Mouse (Mus musculus) liver, embryonic 15.5 days (tissue): ENCODE measurements at regions not wholly inside any gene's neighbourhood (a gene's known extent, or its start where the extent isn't known, plus 50 kb on each side); places are given as distances from the start of the nearest gene placed in this dataset. TPM values are rescaled to one million over a fixed set of nuclear protein-coding genes. Genes with fewer than 3 reads are reported as not detected.

Experiments
- ATAC-seq: fragments of 200-750 bp; cut with Nextera tagmentation; 2 replicates; pipeline ENCODE4 v1.8.0; 2017; ENCODE audit warnings: moderate number of reproducible peaks, mild to moderate bottlenecking, moderate library complexity; ENCODE audit not compliant: insufficient read depth
- H3K27ac ChIP-seq: fragments of 300-500 bp; sonication (generic); replicated peaks from 2 replicates; pipeline ENCODE4 v1.5.1; 2015; ENCODE audit warnings: mild to moderate bottlenecking, inconsistent platforms
- H3K27me3 ChIP-seq: fragments of 300-500 bp; sonication (generic); 2 replicates; pipeline ENCODE4 v1.6.1; 2015; ENCODE audit warnings: mild to moderate bottlenecking, inconsistent platforms
- H3K36me3 ChIP-seq: fragments of 300-500 bp; sonication (generic); replicated peaks from 2 replicates; pipeline ENCODE4 v1.6.1; 2015; ENCODE audit warnings: moderate library complexity, mild to moderate bottlenecking, inconsistent platforms
- H3K4me1 ChIP-seq: fragments of 300-500 bp; sonication (generic); replicated peaks from 2 replicates; pipeline ENCODE4 v1.6.1; 2015; ENCODE audit warnings: inconsistent platforms
- H3K4me2 ChIP-seq: fragments of 300-500 bp; sonication (generic); 2 replicates; pipeline ENCODE4 v1.6.1; 2015; ENCODE audit warnings: moderate library complexity, mild to moderate bottlenecking, inconsistent platforms
- H3K4me3 ChIP-seq: fragments of 300-500 bp; sonication (generic); replicated peaks from 2 replicates; pipeline ENCODE4 v1.5.1; 2015; ENCODE audit warnings: mild to moderate bottlenecking, inconsistent platforms
- H3K9ac ChIP-seq: fragments of 300-500 bp; sonication (generic); 2 replicates; pipeline ENCODE4 v1.6.1; 2015; ENCODE audit warnings: moderate library complexity, mild to moderate bottlenecking, inconsistent platforms
- H3K9me3 ChIP-seq: fragments of 300-500 bp; sonication (generic); replicated peaks from 2 replicates; pipeline ENCODE4 v1.6.1; 2016; ENCODE audit warnings: inconsistent platforms
- WGBS: fragments of 180-500 bp; shearing (Covaris S2); methylation state at CpG from one replicate; pipeline ENCODE4 v1.1.7; 2015; ENCODE audit warnings: mixed read lengths; ENCODE audit not compliant: insufficient replicate concordance; 5-methylcytosine and 5-hydroxymethylcytosine counted together
- microRNA-seq: library from miRNA; unstranded; fragments of <30 nt; microRNA quantifications from one replicate; pipeline ENCODE4, GENCODE M21; 2016

- Histone ChIP-seq H3K4me3 (no peak overlapping the region), H3K4me2 (no peak overlapping the region), H3K9ac (no peak overlapping the region), H3K27me3 (no peaks in the 10 kb centered on the region), H3K36me3 (no peaks in the 10 kb centered on the region), H3K27ac (no peak overlapping the region), H3K4me1 (no peaks in the 10 kb centered on the region), H3K9me3 (no peaks in the 10 kb centered on the region)
- WGBS, result 74% methylated on average over 1 of the region's 1 CpGs
- no peak for ATAC-seq
These were observed 232.1 kb downstream of the Atp6ap1l start for GRCm38 (mm10) chr13:90673079-90673478.

DNA sequence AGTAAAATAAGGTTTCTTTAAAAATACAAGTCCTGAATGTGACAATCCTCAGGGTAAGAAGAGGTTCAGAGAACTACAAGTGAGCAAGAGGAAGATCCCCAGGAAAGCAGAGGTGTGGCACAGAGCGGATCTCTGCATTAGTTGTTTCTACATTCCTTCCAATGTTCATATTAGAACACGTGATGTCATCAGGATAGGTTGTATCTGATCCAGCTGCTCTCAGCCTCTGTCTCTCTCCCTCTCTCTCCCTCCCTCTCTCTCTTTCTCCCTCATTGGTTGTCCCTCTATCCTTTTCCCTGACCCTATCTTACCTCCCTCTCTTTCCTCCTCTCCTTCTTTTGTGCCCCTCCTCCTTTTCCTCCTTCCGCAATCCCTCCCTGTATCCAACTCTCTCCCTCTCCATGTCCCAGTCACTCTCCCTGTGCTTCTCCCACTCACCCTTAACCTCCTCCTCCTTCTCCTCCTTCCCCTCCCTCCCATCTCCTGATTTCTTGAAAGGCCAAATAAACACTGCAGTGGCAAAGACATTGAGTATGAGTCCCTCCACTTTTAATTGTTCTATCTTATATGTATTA is 243.5 kb downstream of the Atp6ap1l start:
- WGBS, result 67% methylated on average over 3 of the region's 3 CpGs
- ATAC-seq, result no peak
- no peaks in the 10 kb centered on the region for H3K9me3 ChIP-seq
- no peaks in the 10 kb centered on the region for H3K36me3 ChIP-seq
- H3K4me2 ChIP-seq, result no peak overlapping the region
- no peak overlapping the region for H3K27ac ChIP-seq
- H3K4me3 ChIP-seq, result no peak overlapping the region
- H3K27me3 ChIP-seq, result no peaks in the 10 kb centered on the region
- no peaks in the 10 kb centered on the region for H3K4me1 ChIP-seq
- no peak overlapping the region for H3K9ac ChIP-seq

- Histone ChIP-seq H3K4me3 (no peak overlapping the region), H3K27ac (no peak overlapping the region), H3K9me3 (no peaks in the 10 kb centered on the region), H3K27me3 (no peaks in the 10 kb centered on the region), H3K36me3 (no peaks in the 10 kb centered on the region), H3K9ac (no peak overlapping the region), H3K4me1 (no peaks in the 10 kb centered on the region), H3K4me2 (no peak overlapping the region)
- WGBS, result 39% methylated on average over 3 of the region's 3 CpGs
- no peak for ATAC-seq
These were observed 244.2 kb downstream of the Atp6ap1l start for GRCm38 (mm10) chr13:90660950-90661349.

DNA sequence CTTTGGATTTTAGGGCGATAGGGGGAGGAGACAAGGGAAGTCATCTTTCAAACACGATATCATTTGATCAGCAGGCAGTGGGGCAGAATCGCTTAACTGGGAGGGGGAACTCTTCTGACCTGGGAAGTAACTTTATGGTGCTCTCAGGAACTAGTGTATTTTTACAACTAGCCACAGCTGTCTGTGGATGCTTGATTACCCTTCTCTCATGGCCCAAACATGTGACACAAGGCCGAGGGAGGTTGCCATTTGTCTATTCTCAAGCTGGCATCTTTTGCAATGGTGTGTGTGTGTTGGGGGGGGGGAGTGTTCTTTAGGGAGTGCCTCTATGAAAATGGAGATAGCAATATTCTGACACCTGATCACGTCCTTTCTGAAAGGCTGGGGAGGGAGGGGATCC is 246.1 kb downstream of the Atp6ap1l start:
- Histone ChIP-seq H3K4me2 (no peak overlapping the region), H3K4me1 (no peaks in the 10 kb centered on the region), H3K36me3 (no peaks in the 10 kb centered on the region), H3K27me3 (no peaks in the 10 kb centered on the region), H3K27ac (no peak overlapping the region), H3K9me3 (no peaks in the 10 kb centered on the region), H3K9ac (no peak overlapping the region), H3K4me3 (no peak overlapping the region)
- 55% methylated on average over 5 of the region's 5 CpGs for WGBS
- no peak for ATAC-seq

GRCm38 (mm10) chr13:90646356-90646755 is 258.8 kb downstream of the Atp6ap1l start:
- H3K27ac ChIP-seq, result no peak overlapping the region
- no peak for ATAC-seq
- H3K27me3 ChIP-seq, result no peaks in the 10 kb centered on the region
- H3K4me1 ChIP-seq, result no peaks in the 10 kb centered on the region
- no peaks in the 10 kb centered on the region for H3K36me3 ChIP-seq
- no peaks in the 10 kb centered on the region for H3K9me3 ChIP-seq
- no peak overlapping the region for H3K9ac ChIP-seq
- WGBS, result 69% methylated on average over 4 of the region's 4 CpGs
- no peak overlapping the region for H3K4me3 ChIP-seq
- no peak overlapping the region for H3K4me2 ChIP-seq

GRCm38 (mm10) chr13:90644216-90644615 is 260.9 kb downstream of the Atp6ap1l start:
- Histone ChIP-seq H3K27me3 (no peaks in the 10 kb centered on the region), H3K36me3 (no peaks in the 10 kb centered on the region), H3K4me1 (no peaks in the 10 kb centered on the region), H3K9ac (no peak overlapping the region), H3K27ac (no peak overlapping the region), H3K4me2 (no peak overlapping the region), H3K4me3 (no peak overlapping the region), H3K9me3 (no peaks in the 10 kb centered on the region)
- ATAC-seq, result no peak

DNA sequence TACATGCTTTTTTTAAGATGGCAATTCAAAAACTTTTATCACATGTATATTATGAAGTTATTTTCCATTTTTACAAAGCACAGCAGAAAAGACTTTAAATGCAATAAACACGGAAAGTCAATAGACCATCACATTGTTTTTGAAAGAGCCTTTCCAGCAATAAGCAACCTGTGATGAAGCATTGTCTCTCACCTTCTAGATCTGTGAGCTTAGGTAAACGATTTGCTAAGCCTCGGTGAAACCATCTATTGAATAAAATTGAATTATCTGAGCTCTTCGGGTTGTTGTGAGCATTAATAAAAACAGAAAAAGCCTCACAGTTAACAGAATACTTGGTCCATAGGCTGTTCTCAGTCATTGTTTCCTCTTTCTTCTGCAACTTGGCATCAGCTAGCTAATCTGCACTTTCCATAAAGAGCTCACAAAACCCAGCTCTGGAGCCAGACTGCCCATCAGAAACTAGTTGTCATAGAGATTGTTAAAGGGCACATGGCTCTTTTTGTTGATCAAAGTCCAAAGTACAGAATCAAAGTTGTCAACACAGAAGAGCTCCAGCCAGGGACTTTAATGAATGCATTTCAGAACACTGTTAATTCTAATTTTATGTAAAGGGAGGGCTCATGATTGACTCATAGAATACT is 261.5 kb downstream of the Atp6ap1l start:
- no peaks in the 10 kb centered on the region for H3K36me3 ChIP-seq
- no peak overlapping the region for H3K27ac ChIP-seq
- no peak for ATAC-seq
- no peaks in the 10 kb centered on the region for H3K9me3 ChIP-seq
- H3K4me3 ChIP-seq, result no peak overlapping the region
- no peaks in the 10 kb centered on the region for H3K27me3 ChIP-seq
- H3K9ac ChIP-seq, result no peak overlapping the region
- WGBS, result 50% methylated on average over 4 of the region's 4 CpGs
- no peaks in the 10 kb centered on the region for H3K4me1 ChIP-seq
- H3K4me2 ChIP-seq, result no peak overlapping the region

- WGBS, result 44% methylated on average over 4 of the region's 4 CpGs
- Histone ChIP-seq H3K9me3 (no peaks in the 10 kb centered on the region), H3K9ac (no peak overlapping the region), H3K36me3 (no peaks in the 10 kb centered on the region), H3K27me3 (no peaks in the 10 kb centered on the region), H3K4me2 (no peak overlapping the region), H3K27ac (no peak overlapping the region), H3K4me3 (no peak overlapping the region), H3K4me1 (no peaks in the 10 kb centered on the region)
- ATAC-seq, result no peak
These were observed 262.0 kb downstream of the Atp6ap1l start for GRCm38 (mm10) chr13:90643109-90643508.

- Histone ChIP-seq H3K4me3 (no peak overlapping the region), H3K27me3 (no peaks in the 10 kb centered on the region), H3K9me3 (no peaks in the 10 kb centered on the region), H3K27ac (no peak overlapping the region), H3K9ac (no peak overlapping the region), H3K36me3 (no peaks in the 10 kb centered on the region), H3K4me1 (no peaks in the 10 kb centered on the region), H3K4me2 (no peak overlapping the region)
- 58% methylated on average over 5 of the region's 5 CpGs for WGBS
- ATAC-seq, result no peak
These were observed 262.8 kb downstream of the Atp6ap1l start for GRCm38 (mm10) chr13:90642206-90642823.

Small RNAs in the stretch of these regions (microRNA-seq; reads per million reads assigned to microRNA genes)
- not detected for gene Gm44338
